Mouse (Mus musculus) liver, postnatal 0 days (tissue): ENCODE measurements around the gene Mfsd1. TPM values are rescaled to one million over a fixed set of nuclear protein-coding genes. Genes with fewer than 3 reads are reported as not detected.

Experiments used
- ATAC-seq: fragments of 200-750 bp; cut with Nextera tagmentation; 2 replicates; pipeline ENCODE4 v1.8.0; 2017; ENCODE audit warnings: mild to moderate bottlenecking, moderate library complexity
- DNase-seq: peaks from one replicate; pipeline ENCODE4 v3.0.0-alpha.2; 2016
- H3K27ac ChIP-seq: fragments of 300-500 bp; sonication (generic); 2 replicates; pipeline ENCODE4 v1.5.1; 2014; ENCODE audit warnings: antibody characterized with exemption, moderate library complexity, mild to moderate bottlenecking, low read depth
- H3K27me3 ChIP-seq: fragments of 300-500 bp; sonication (generic); 2 replicates; pipeline ENCODE4 v1.6.1; 2014; ENCODE audit warnings: low read length, control low read depth, mixed read lengths; ENCODE audit not compliant: insufficient read depth
- H3K36me3 ChIP-seq: fragments of 300-500 bp; sonication (generic); replicated peaks from 2 replicates; pipeline ENCODE4 v1.6.1; 2014; ENCODE audit warnings: mild to moderate bottlenecking, control low read depth, low read length, moderate library complexity, mixed read lengths; ENCODE audit not compliant: insufficient read depth
- H3K4me1 ChIP-seq: fragments of 300-500 bp; sonication (generic); 2 replicates; pipeline ENCODE4 v1.6.1; 2014; ENCODE audit warnings: antibody characterized with exemption, mild to moderate bottlenecking, control low read depth; ENCODE audit not compliant: insufficient read depth
- H3K4me2 ChIP-seq: fragments of 300-500 bp; sonication (generic); 2 replicates; pipeline ENCODE4 v1.6.1; 2014; ENCODE audit warnings: low read depth, mild to moderate bottlenecking, low read length, moderate library complexity, mixed read lengths
- H3K4me3 ChIP-seq: fragments of 300-500 bp; sonication (generic); 2 replicates; pipeline ENCODE4 v1.5.1; 2014; ENCODE audit warnings: low read depth, low read length
- H3K9ac ChIP-seq: fragments of 300-500 bp; sonication (generic); replicated peaks from 2 replicates; pipeline ENCODE4 v1.6.1; 2014; ENCODE audit warnings: mild to moderate bottlenecking, moderate library complexity
- H3K9me3 ChIP-seq: fragments of 300-500 bp; sonication (generic); 2 replicates; pipeline ENCODE4 v1.6.1; 2016; ENCODE audit warnings: mild to moderate bottlenecking, control low read depth, low read length, mixed read lengths
- CTCF ChIP-seq: sonication (generic); IDR thresholded peaks from 2 replicates; pipeline ENCODE4 v1.5.1; 2016; ENCODE audit warnings: antibody characterized with exemption, low read depth
- EP300 ChIP-seq: IDR thresholded peaks from 2 replicates; pipeline ENCODE4 v1.6.1; 2016; ENCODE audit warnings: antibody characterized with exemption, low read depth, mild to moderate bottlenecking
- WGBS: fragments of 180-500 bp; shearing (Covaris S2); extraction: QIAGEN DNeasy Blood & Tissue Kit; methylation state at CpG from one replicate; pipeline ENCODE4 v1.1.7; 2014; ENCODE audit not compliant: insufficient replicate concordance; 5-methylcytosine and 5-hydroxymethylcytosine counted together
- polyA plus RNA-seq: library from polyadenylated mRNA; unstranded; fragments of >200 nt; fragmentation: Nextera tagmentation; extraction: Ambion mirVana; gene quantifications from 2 replicates; pipeline ENCODE4 v1.2.1, GENCODE M21; 2015

Gene Mfsd1
- polyA plus RNA-seq, 1 experiment from 2014 or later: 29.6 TPM

- DNase-seq: no peak
- Histone ChIP-seq H3K4me1 (no peaks in the 10 kb centered on the region), H3K9me3 (no peaks in the 10 kb centered on the region), H3K27ac (no peak overlapping the region), H3K4me3 (no peak overlapping the region), H3K36me3 (no peaks in the 10 kb centered on the region), H3K9ac (no peak overlapping the region), H3K4me2 (no peak overlapping the region), H3K27me3 (no peaks in the 10 kb centered on the region)
- no peak for ATAC-seq
- no peak for TF ChIP-seq CTCF
- no peak for TF ChIP-seq EP300
- WGBS: 79% methylated on average over 7 of the region's 7 CpGs
Measured at GRCm38 (mm10) chr3:67645640-67646466, 63.3 kb downstream of the Mfsd1 start.

Other genes with a start within 250 kb of the Mfsd1 start
- 1.2 and 4.0 TPM in 2 replicates for gene Mlf1, start 208.6 kb upstream of the Mfsd1 start, polyA plus RNA-seq
- gene Gm17402, start 207.6 kb upstream of the Mfsd1 start, polyA plus RNA-seq: not detected in 2 replicates
- 34.3 and 37.8 TPM in 2 replicates for gene Gfm1, start 152.6 kb upstream of the Mfsd1 start, polyA plus RNA-seq
- gene Lxn, start 118.8 kb upstream of the Mfsd1 start, polyA plus RNA-seq: 9.0 and 9.9 TPM in 2 replicates
- gene Rarres1, start 67.2 kb upstream of the Mfsd1 start, polyA plus RNA-seq: 11.0 and 12.7 TPM in 2 replicates